Mouse (Mus musculus) c-Kit-positive CD71-positive TER-119-positive erythroid progenitor cells, embryonic 14.5 days (primary cell): ENCODE measurements around the gene Arhgap21.

Experiments used
- DNase-seq: peaks from one replicate; pipeline ENCODE4 v3.0.0-alpha.2; 2013; ENCODE audit warnings: low spot score

The Arhgap21 gene

GRCm38 (mm10) chr2:20968441-20969200 lies at the start of gene Arhgap21:
Gene Arhgap21, minus strand, starts transcription at chr2:20968881.
- DNase-seq: no peak

DNA sequence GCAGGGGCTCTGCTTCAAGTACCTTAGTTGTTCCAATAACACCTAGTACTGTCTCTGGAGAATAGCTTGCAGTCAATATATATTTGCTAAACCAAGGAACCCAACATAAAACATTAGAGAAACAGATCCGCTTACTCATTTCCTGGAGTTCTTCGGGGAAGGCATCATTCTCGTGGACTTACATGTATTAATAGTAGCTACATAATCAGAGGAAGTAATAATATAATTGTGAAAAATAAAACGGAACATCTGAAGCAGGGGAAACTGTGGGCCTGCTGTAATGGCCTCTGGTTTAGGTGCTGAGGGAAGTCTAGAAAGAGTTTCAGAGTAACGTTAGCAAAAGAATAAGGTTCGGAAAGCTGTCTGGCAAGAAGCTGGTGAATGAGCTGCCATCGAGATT lies 47.9 kb upstream of the Arhgap21 start:
- DNase-seq: no peak

- DNase-seq: no peak
Observed at GRCm38 (mm10) chr2:21010806-21011397, 42.2 kb upstream of the Arhgap21 start.

DNA sequence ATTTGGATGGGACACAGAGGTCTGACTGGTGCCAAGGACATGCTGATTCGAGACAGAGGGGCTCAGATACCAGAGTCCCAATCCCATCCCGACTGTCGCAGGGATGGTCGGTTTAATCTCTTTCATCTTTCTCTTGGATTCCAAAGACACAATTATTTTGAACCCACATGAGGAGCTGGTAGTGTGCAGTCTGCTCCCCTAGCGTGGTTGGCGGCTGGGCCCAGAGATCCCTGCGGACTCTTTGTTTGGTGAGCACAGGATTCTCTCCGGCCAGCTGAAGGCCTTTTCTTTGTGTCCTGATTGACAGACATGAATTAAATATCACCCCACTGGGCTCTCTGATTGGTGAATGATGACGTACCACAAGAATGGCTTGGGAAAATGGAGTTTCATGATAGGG lies 41.5 kb upstream of the Arhgap21 start:
- DNase-seq: no peak

- no peak for DNase-seq
Observed at GRCm38 (mm10) chr2:21009258-21010140, 40.8 kb upstream of the Arhgap21 start.

DNA sequence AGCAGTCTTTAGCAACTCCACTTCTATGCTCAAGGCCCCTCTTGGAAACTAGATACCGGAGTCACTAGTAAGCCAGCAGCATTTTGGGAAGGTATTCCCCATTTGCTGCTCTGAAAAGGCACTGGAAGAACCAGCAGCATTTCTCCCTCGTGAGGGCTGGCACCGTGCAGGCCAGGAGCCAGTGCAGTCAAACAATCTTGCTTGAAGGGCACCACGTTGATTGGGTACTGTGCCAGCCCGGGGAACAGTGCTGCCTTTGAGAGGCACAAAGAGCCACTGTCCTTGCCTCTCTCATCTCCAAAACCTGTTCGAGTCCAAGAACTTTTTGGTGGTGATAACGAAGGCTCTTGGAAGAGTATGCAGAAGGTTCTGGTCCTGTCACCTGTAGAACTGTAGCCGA lies 33.9 kb upstream of the Arhgap21 start:
- no peak for DNase-seq

DNA sequence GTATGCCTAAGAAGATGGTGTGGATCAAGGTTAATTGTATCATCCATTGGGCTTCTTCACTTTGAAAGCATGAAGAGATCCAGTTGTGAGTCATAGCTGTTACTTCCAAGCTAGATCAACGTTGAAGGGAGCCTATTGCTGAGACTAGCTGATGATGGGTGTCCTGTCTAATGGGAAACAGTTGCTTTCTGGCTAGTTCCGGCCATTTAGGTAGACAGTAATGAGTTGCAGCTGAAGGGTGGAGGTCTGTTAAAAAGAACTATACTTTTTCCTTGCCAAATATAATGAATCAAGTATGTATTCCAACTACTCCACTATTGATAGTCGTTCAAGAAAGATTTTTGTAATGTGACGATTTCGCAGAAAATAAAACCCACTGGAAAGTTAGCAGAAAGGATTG lies 32.5 kb upstream of the Arhgap21 start:
- no peak for DNase-seq

DNA sequence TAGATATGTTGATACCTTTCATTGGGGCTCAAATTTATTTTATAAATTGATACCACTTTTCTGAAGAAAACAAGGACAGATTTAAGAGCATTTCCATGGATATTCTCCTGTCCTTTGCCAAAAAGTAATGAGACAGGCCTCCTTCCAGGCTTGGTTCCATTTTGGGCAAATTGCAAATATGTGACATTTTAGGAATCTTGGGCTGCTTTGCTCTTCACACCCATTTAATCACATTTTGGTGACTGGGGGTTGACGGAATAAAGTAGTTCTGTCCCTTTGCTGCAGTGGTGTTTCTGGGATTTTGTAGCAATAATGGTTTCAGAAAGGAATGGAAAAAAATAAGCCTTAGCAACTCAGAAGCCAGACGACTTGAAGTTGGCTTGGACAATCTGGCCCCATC lies 26.9 kb upstream of the Arhgap21 start:
- no peak for DNase-seq

DNA sequence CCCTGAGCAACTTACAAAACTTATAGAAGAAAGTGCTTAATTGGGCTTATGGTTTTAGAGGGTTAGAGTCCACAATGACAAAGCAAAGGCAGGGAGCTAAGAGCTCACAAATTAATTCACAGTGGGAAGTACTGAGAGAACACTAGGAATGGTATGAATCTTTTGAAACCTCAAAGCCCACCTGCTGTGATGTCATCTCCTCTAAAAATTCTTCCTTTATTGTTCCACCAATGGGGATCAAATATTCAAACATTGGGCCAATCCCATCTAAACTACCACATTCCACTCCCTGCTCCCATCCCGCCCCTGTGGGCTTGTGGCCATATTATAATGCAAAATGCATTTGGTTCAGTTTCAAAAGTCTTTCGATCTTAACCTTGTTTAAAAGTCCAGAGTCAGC lies 22.8 kb upstream of the Arhgap21 start:
- DNase-seq: no peak

- no peak for DNase-seq
Observed at GRCm38 (mm10) chr2:20990907-20991306, 22.2 kb upstream of the Arhgap21 start.

DNA sequence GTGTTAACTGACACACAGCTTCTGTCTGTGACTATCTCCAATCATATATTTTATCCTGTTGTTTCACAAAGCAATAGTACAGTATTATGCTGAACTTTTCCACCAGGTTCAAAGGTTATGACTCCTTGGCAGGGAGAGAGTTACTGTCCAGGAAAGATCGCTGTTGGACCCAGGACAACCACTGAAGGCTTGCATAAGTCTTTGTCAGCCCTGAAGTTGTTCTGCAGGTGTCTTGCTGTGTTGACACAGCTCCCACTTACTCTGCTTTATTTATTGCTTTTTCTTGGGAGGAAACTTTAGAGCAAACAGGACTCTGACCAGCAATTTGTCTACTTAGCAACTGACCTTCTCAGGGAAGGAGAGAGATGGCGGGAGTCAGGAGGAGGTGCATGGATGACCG lies 21.4 kb upstream of the Arhgap21 start:
- no peak for DNase-seq

- DNase-seq: no peak
Observed at GRCm38 (mm10) chr2:20987822-20988221, 19.1 kb upstream of the Arhgap21 start.

DNA sequence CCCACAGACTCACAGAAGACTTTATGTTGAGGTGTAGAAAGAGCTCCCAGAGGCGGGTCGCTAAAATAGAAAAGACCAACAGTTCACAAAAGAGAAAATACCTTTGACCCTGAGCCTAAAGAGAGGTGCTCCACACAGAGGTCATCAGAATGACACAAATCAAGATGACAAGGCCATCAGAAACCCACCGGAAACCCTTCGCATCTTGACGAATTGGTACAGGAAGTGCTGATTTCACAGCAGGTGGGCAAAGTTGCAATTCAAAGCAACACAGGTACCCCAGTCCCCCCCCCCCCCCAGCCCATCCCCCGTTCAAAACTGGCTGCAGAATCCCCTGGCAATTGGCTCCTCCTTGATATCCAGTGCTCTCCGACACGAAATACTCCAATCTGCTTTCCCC lies 10.0 kb upstream of the Arhgap21 start:
- DNase-seq: no peak

DNA sequence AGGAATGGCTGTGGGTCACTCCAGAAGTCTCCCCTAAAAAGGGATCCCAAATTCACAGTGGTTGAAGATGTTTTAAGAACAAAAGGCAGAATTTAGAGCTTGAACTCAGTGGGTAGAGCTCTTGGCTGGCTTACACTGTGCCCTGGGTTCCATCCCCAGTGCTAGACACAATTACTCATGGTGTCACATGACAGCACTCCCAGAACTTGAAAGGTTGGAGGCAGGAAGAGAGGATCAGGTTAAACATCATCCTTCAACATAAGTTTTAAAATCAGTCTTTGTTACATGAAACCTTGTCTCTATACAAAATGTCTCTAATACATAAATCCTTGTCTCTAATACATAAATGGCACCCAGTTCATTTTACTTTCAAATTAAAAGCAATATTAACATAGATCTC lies 8.4 kb upstream of the Arhgap21 start:
- DNase-seq: no peak

DNA sequence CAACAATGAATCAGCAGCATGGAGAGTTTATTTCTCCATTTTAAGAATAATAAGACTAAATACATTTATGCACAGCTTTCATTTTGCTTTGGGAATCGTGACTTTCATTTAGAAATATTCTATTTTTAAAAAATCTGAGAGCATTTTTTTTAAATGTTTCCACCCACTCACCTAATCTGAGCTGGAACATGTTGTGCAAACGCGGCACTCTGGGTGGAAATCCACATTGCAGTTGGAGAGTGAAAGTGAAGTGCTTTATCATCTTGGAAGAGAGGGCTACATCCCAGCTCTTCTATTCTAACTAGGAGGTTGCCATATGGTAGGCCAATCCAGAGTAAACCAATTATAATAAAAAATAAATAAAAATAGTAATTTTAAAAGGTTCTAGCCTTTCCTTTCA lies 4.8 kb upstream of the Arhgap21 start:
- DNase-seq: no peak

DNA sequence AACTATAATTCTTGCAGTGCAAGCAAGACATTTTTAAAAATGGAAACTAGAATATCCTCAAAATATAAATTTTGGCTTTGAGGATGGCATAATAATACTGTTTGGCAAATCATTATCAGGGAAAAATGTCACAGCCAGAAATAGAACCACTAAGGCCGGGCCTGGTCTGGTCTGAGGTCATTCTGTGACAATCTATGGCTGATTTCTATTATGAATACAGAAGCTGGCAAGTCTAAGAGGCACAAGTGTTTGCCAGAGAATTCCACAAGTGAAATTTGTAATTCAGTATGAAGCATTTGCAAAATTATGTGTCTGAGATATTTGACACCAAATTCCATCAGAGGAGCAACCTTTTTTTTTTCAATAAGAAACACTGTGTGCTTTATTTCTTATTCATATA lies 3.5 kb upstream of the Arhgap21 start:
- DNase-seq: no peak

- DNase-seq: no peak
Observed at GRCm38 (mm10) chr2:20971628-20972027, 2.9 kb upstream of the Arhgap21 start.

- peak; percentile 95 for DNase-seq
Observed at GRCm38 (mm10) chr2:20969201-20970200, 820 bp upstream of the Arhgap21 start.

GRCm38 (mm10) chr2:20967646-20968351 lies 882 bp downstream of the Arhgap21 start:
- no peak for DNase-seq

DNA sequence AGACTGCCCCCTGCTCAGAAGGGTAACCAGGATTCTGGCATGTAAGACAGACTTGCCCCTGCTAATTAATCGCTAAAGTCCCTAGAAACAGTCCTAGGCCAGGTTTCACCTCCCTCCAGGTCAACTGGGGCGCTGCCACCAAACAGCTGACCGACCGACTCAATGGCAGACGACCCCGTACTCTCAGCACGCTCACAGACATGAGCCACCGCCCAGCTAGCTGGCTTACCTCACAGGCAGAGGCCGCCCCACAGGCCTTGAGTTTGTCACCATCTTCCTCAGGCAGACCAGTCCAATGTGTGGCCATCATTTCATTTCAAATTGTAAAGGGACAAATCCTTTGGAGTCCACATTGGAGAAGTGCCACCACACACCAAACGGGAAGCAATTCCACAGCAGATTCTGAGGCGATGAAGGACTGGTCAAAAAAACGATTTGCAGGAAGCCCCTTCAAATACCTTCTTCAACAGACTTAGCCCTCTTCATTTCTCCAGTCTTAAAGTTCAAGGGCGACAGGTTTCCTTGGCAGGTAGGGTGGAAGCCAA lies 1.5 kb downstream of the Arhgap21 start:
- DNase-seq: peak; percentile 57
